Mouse (Mus musculus) myocyte (in vitro differentiated cells): ENCODE measurements at regions not wholly inside any gene's neighbourhood (a gene's known extent, or its start where the extent isn't known, plus 50 kb on each side); places are given as distances from the start of the nearest gene placed in this dataset.
A peak's percentile ranks its signal among the peaks of the same experiment; 100 is the strongest.

Experiments
- H3K27me3 ChIP-seq: one replicate; pipeline ENCODE4 v1.6.1; 2011; ENCODE audit not compliant: control insufficient read depth, insufficient read depth, insufficient read length
- H3K36me3 ChIP-seq: one replicate; pipeline ENCODE4 v1.6.1; 2011; ENCODE audit not compliant: control insufficient read depth, insufficient read depth
- H3K4me2 ChIP-seq: one replicate; pipeline ENCODE4 v1.6.1; 2011; ENCODE audit warnings: low read depth, control low read depth
- H3K4me3 ChIP-seq: one replicate; pipeline ENCODE4 v1.5.1; 2011; ENCODE audit warnings: mild to moderate bottlenecking, control low read depth, moderate library complexity
- H3K79me2 ChIP-seq: one replicate; pipeline ENCODE4 v1.6.1; 2011; ENCODE audit not compliant: control insufficient read depth, insufficient read depth
- H3ac ChIP-seq: one replicate; pipeline ENCODE4 v1.6.1; 2011; ENCODE audit not compliant: control insufficient read depth, insufficient read length
- CEBPB ChIP-seq: IDR thresholded peaks from 2 replicates; pipeline ENCODE4 v1.6.1; 2011; ENCODE audit warnings: mild to moderate bottlenecking, moderate library complexity; ENCODE audit not compliant: poor library complexity, insufficient read depth, severe bottlenecking
- E2F4 ChIP-seq: IDR thresholded peaks from one replicate; pipeline ENCODE4 v1.6.1; 2011; ENCODE audit warnings: mild to moderate bottlenecking, control low read depth, moderate library complexity; ENCODE audit not compliant: insufficient read depth
- MAX ChIP-seq: IDR thresholded peaks from one replicate; pipeline ENCODE4 v1.6.1; 2011; ENCODE audit warnings: low read depth, mild to moderate bottlenecking, control low read depth
- MYOD1 ChIP-seq, 3 experiments: IDR thresholded peaks; one replicate each; pipeline ENCODE4 v1.6.1; 2011; ENCODE audit warnings: control low read depth in 2 of 3, low read depth in 2 of 3, mild to moderate bottlenecking in 2 of 3, moderate library complexity in 1 of 3; ENCODE audit not compliant: insufficient read length in 2 of 3, control insufficient read depth in 1 of 3
- MYOG ChIP-seq, 3 experiments: IDR thresholded peaks; one replicate each; pipeline ENCODE4 v1.6.1; 2011; ENCODE audit warnings: control low read depth in 2 of 3, low read depth in 2 of 3, mild to moderate bottlenecking in 2 of 3; ENCODE audit not compliant: insufficient read length in 2 of 3, control insufficient read depth in 1 of 3, insufficient read depth in 1 of 3
- POLR2A ChIP-seq: IDR thresholded peaks from one replicate; pipeline ENCODE4 v1.6.1; 2011; ENCODE audit warnings: low read depth, mild to moderate bottlenecking, control low read depth, moderate library complexity; ENCODE audit not compliant: insufficient read length
- POLR2AphosphoS2 ChIP-seq: IDR thresholded peaks from one replicate; pipeline ENCODE4 v1.6.1; 2011; ENCODE audit warnings: low read depth, control low read depth; ENCODE audit not compliant: insufficient read length
- REST ChIP-seq: IDR thresholded peaks from one replicate; pipeline ENCODE4 v1.6.1; 2011; ENCODE audit warnings: mild to moderate bottlenecking, control low read depth, moderate library complexity; ENCODE audit not compliant: insufficient read depth, insufficient read length
- SRF ChIP-seq: IDR thresholded peaks from one replicate; pipeline ENCODE4 v1.6.1; 2011; ENCODE audit warnings: low read depth; ENCODE audit not compliant: control insufficient read depth, insufficient read length
- TCF12 ChIP-seq: IDR thresholded peaks from one replicate; pipeline ENCODE4 v1.6.1; 2011; ENCODE audit warnings: mild to moderate bottlenecking, control low read depth; ENCODE audit not compliant: poor library complexity, insufficient read depth, severe bottlenecking
- TCF3 ChIP-seq: IDR thresholded peaks from one replicate; pipeline ENCODE4 v1.6.1; 2011; ENCODE audit warnings: low read depth, control low read depth; ENCODE audit not compliant: insufficient read length
- USF1 ChIP-seq: IDR thresholded peaks from one replicate; pipeline ENCODE4 v1.6.1; 2011; ENCODE audit warnings: low read depth, mild to moderate bottlenecking, control low read depth, moderate library complexity

GRCm38 (mm10) chr13:85639376-85640229 is 350.7 kb upstream of the Rasa1 start:
- H3K27me3 ChIP-seq, result no peaks in the 10 kb centered on the region
- H3K4me3 ChIP-seq, result no peak overlapping the region
- no peaks in the 10 kb centered on the region for H3K79me2 ChIP-seq
- no peak overlapping the region for H3ac ChIP-seq
- no peaks in the 10 kb centered on the region for H3K36me3 ChIP-seq
- no peak overlapping the region for H3K4me2 ChIP-seq
- TF ChIP-seq SRF, result no peak
- TF ChIP-seq MYOG (IDR thresholded peaks at IDR 0.05; ENCODE audit: control insufficient read depth in 1 of 3, insufficient read depth in 1 of 3, insufficient read length in 2 of 3, low read depth in 2 of 3), result peak in 1 of 3 experiments; percentile 13
- no peak for TF ChIP-seq MAX
- no peak for TF ChIP-seq CEBPB

GRCm38 (mm10) chr13:85629506-85630175 is 340.7 kb upstream of the Rasa1 start:
- Histone ChIP-seq H3K79me2 (no peaks in the 10 kb centered on the region), H3K27me3 (no peaks in the 10 kb centered on the region), H3K4me2 (no peak overlapping the region), H3K36me3 (no peaks in the 10 kb centered on the region), H3ac (no peak overlapping the region), H3K4me3 (no peak overlapping the region)
- TF ChIP-seq MYOD1 (IDR thresholded peaks at IDR 0.05; ENCODE audit: control insufficient read depth in 1 of 3, insufficient read length in 2 of 3, low read depth in 2 of 3) (no peak), CEBPB (no peak), USF1 (no peak), E2F4 (no peak), SRF (no peak), POLR2AphosphoS2 (no peak), POLR2A (no peak), MAX (no peak), TCF12 (no peak), MYOG (IDR thresholded peaks at IDR 0.05; ENCODE audit: control insufficient read depth in 1 of 3, insufficient read depth in 1 of 3, insufficient read length in 2 of 3, low read depth in 2 of 3) (no peak), TCF3 (no peak), REST (no peak)
